Mouse (Mus musculus): Measurements from ENCODE around the gene Secisbp2l.

Secisbp2l gene

GRCm38 (mm10) chr2:125781978-125782718 is 522 bp downstream of the Secisbp2l start:
- DNase-seq: no peak

- no peak for DNase-seq
Observed at GRCm38 (mm10) chr2:125781006-125781405, 1.7 kb downstream of the Secisbp2l start.

DNA sequence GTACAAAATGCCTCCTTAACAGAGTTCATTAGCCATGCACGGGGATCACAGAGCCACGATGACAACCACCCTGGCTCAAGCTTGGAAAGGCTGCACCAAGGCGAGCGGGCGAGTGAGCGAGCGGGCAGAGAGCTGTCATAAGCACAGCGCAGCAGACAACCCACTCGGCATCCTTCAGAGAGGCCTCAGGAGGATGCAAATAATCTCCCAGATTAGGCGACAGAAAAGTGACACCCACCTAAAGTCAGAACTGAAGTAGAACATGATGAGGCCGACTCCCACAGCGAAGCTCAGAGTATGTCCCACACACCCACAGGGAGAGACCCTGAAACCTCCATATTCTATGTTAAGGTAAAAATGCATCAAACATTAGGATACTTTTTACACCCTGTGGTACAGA is 4.3 kb downstream of the Secisbp2l start:
- DNase-seq: no peak

DNA sequence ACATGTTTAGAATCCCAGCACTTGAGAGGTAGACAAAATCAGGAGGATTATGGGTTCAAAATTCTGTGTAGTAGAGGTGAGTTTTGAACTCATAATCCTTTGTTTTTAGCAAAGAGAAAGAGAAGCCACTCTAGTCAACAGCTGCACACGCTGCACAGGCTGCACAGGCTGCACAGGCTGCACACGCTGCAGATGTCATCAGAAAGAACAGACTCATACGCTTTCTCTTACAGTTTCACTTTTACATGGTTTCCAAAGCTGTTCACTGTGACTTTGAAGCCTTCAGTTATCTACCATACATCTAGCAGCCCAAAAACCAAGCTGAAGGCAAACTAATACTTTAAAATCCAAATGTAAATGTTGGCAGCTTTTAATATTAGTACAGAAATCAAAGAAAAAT is 5.7 kb downstream of the Secisbp2l start:
- DNase-seq: no peak

DNA sequence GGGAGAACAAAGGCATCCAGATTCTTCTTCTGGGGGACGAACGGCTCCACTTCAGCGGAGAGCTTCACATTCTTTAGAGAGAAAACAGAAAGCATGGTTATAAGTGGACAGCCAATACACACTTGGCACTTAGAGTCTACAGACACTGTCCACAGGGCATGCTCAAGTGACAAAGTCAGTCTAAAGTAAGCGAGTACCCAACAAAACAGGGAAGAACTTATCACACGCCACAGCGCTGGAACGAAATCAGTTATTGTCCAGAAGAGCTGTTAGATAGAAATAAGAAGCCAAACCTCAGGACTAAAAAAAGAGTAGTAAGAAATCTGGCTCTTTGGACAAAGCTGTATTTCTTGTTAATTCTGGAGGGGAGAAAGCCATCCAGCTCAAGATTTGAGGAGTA is 7.0 kb downstream of the Secisbp2l start:
- no peak for DNase-seq

- DNase-seq: no peak
Observed at GRCm38 (mm10) chr2:125774846-125775245, 7.8 kb downstream of the Secisbp2l start.

GRCm38 (mm10) chr2:125765029-125765428 is 17.6 kb downstream of the Secisbp2l start:
- peak in 1 of 2 experiments; percentile 29 for DNase-seq

DNA sequence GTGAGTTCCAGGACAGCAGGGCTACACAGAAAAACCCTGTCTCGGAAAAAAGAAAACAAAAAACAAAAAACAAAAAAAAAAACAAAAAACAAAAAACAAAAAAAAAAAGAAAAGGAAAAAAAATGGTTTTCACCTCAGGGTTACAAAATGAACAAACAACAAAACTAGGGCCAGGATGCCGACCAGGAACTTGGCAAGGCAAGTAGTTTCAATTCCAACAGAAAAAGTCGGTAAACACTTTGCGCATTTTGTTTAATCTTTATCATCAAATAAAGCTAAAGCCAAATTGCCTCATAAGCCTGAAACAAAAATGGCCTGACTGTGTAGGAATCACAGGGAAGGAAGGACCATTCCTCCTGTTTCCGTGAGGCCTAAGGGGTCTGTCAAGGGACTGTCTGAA is 18.1 kb downstream of the Secisbp2l start:
- DNase-seq: no peak

- DNase-seq: no peak
Observed at GRCm38 (mm10) chr2:125749330-125749729, 33.3 kb downstream of the Secisbp2l start.

- DNase-seq: no peak
Observed at GRCm38 (mm10) chr2:125739338-125739737, 43.3 kb downstream of the Secisbp2l start.

DNA sequence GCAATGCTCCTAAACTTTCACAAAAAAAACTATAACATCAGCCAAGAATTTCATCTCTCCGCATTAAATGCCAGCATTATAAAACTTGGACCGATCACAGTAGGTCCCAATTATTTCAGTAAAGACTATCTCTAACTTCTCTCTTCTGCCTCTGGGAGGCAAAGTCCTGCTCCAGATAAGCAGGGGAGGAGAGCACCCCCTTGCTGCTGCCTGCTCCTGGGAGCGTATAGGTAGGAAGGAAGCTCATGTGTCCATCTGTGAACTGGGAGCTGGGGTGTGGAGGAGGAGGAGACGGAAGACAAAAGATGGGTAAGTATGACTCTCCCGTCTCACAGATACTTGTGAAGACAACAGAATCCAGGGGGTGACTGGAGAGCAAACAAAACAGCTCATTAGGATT is 44.0 kb downstream of the Secisbp2l start:
- no peak for DNase-seq

DNA sequence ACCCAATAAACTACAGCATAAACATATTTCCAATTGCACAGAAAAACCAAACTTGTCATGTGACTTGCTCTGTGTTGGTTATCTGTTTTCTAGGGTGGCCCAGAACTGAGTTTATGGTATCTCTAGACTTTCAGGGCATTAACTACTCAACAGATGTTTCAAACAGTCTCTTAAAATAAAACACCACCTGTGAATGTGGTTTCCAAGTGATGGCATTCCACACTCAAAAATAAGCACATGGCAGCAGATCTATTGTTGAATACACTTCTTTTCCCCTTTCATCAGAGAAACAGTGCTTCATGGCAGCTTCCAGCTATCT is 46.7 kb downstream of the Secisbp2l start:
- DNase-seq: no peak

GRCm38 (mm10) chr2:125735333-125736024 is 47.2 kb downstream of the Secisbp2l start:
- no peak for DNase-seq

DNA sequence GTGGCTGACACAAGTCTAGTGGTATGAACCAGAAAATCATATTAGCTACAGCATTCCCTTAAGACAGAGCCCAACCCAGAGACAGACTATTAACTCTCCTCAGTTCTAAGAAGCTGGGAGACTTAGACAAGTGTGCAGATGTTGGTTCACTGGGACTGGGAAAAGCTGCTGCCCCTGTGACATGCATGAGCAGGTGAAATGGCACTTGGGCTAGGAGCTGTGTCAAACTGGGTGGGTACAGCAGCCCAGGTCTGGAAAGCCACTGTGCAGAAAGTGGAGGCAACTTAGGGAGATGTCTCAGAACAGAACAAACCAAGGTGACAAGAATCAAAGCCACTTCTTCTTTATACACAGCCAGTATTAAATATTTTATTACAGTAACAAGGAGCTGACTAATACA is 47.9 kb downstream of the Secisbp2l start:
- no peak for DNase-seq

DNA sequence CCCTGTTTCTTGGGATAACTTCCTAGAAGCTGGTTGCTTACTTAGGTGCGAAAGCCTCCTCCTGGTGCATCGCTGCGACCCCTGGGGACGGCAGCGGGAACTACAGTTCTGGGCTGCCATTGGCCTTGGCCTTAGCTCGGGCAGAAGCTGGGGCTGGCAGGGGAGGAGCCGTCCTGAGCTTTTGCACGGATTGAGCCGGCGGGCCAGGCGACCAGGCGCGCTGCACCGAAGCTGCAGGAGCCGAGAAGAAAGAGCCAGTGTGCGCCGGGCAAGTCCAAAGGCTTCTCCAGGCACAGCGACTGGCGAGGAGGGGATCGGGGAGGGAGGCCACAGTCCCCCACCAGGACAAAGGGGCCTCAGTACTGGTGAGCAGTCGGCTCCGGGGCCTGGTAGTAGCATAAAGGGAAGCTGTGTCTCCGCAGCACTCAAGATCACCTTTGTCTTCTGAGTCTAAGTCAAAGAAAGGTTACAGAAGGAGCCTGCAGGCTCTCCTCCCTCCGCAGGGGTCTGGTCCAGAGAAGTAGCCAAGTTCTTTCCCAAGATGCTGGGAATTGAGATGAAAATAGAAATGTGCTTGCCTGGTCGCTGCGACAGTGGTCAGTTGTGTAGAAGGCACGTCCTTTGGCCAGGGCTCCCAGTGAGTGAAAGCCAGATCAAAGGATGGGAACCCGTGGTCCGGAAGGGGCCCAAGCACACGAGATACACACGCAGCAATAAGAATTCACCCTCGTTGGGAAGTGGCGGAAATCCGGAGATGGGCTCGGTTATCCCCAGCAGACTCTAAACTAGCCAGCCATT is 50.7 kb downstream of the Secisbp2l start:
- peak; percentile 94 to 98 for DNase-seq

DNA sequence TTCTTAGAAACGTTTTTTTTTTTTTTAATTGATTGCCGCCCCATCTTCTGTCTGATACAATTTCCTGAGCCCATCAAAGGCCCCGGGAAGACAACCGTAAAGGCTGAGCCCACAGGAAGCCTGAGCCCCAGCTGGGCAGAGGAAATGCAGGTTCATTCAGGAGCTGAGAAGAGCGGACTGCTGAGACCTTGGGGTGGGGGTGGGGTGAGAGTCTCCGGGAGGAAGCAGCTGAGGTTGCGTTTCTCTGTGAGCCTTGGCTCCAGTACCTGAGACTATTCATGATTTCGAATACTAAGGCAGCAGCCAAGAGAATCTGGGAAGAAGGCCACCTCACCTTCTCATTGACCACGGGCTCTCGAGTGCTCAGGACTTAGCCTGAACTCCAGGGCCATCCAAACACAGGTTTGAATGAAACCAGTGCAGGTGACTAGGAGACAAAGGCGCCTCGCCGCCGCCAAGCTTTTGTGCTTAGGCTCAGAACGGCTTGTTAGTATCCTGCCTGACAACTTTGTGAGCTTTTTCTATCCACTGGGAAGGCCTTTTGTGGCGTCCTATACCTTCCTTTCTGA is 58.0 kb downstream of the Secisbp2l start:
- peak; percentile 25 to 41 for DNase-seq

DNA sequence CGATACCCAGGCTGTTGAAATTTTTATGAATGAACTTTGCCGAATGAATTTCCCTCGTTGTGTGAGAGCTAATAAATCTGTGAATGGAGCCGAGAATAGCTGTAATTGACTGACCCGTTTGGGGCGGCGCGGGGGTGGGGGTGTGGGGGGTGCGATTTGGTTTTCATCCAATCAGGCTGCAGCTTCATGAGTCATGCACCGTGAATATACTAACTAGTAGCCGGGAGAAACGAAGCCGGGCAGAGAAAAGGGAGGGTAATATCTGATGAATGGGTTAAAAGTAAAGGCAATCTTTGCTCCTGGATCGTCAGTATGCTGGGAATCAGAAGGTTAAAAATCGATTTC is 58.6 kb downstream of the Secisbp2l start, which contains the start of gene Shc4:
TSS of gene Shc4 (minus strand) at position 63 of the 345 bp plus-strand sequence.
- DNase-seq: peak; percentile 3 to 10

- DNase-seq: peak; percentile 60 to 80
Observed at GRCm38 (mm10) chr2:125723408-125724085, 59.1 kb downstream of the Secisbp2l start.

- DNase-seq: no peak
Observed at GRCm38 (mm10) chr2:125723086-125723407, 59.6 kb downstream of the Secisbp2l start.

GRCm38 (mm10) chr2:125716599-125716998 is 66.1 kb downstream of the Secisbp2l start:
- DNase-seq: no peak

GRCm38 (mm10) chr2:125706510-125706921 is 76.2 kb downstream of the Secisbp2l start:
- no peak for DNase-seq

- DNase-seq: no peak
Observed at GRCm38 (mm10) chr2:125704907-125705631, 77.6 kb downstream of the Secisbp2l start.
